Mouse (Mus musculus) erythroblast, embryonic 14.5 days (primary cell): ENCODE measurements around the gene Foxn1.

Source experiments
- GATA1 ChIP-seq: IDR thresholded peaks from 2 replicates; pipeline ENCODE4 v1.6.1; 2012; ENCODE audit warnings: low read length, inconsistent platforms, mixed read lengths
- TAL1 ChIP-seq: IDR thresholded peaks from 3 replicates; pipeline ENCODE4 v1.6.1; 2012; ENCODE audit warnings: low read length, inconsistent platforms, mixed read lengths

- TF ChIP-seq TAL1, result no peak
- no peak for TF ChIP-seq GATA1
These were observed 37.9 kb downstream of the Foxn1 start for GRCm38 (mm10) chr11:78348474-78348873.
